Mouse (Mus musculus): ENCODE results near the gene 4933411K16Rik. TPM values are rescaled to one million over a fixed set of nuclear protein-coding genes. Genes with fewer than 3 reads are reported as not detected.

Gene 4933411K16Rik
- polyA plus RNA-seq, 1 experiment, result 0.30 TPM

GRCm38 (mm10) chr19:42009067-42009466, 43.0 kb upstream of the 4933411K16Rik start:
- no peaks in the 10 kb centered on the region for H3K27me3 ChIP-seq (ENCODE audit: control insufficient read depth, insufficient read depth, insufficient read length)
- H3ac ChIP-seq (ENCODE audit: control insufficient read depth, insufficient read length), result no peak overlapping the region
- TF ChIP-seq TCF12 (IDR thresholded peaks at IDR 0.05; ENCODE audit: insufficient read depth, poor library complexity, severe bottlenecking) (no peak), SRF (IDR thresholded peaks at IDR 0.05; ENCODE audit: control insufficient read depth, insufficient read length, low read depth) (no peak), MAX (IDR thresholded peaks at IDR 0.05; ENCODE audit: low read depth) (no peak), USF1 (IDR thresholded peaks at IDR 0.05; ENCODE audit: low read depth) (no peak), E2F4 (IDR thresholded peaks at IDR 0.05; ENCODE audit: insufficient read depth) (no peak), REST (IDR thresholded peaks at IDR 0.05; ENCODE audit: insufficient read depth, insufficient read length) (no peak), MYOG (IDR thresholded peaks at IDR 0.05; ENCODE audit: control insufficient read depth in 1 of 3, insufficient read depth in 1 of 3, insufficient read length in 2 of 3, low read depth in 2 of 3) (no peak), POLR2AphosphoS2 (IDR thresholded peaks at IDR 0.05; ENCODE audit: insufficient read length, low read depth) (no peak), POLR2A (IDR thresholded peaks at IDR 0.05; ENCODE audit: insufficient read length, low read depth) (no peak)
- no peaks in the 10 kb centered on the region for H3K36me3 ChIP-seq (ENCODE audit: control insufficient read depth, insufficient read depth)
- no peak overlapping the region for H3K4me3 ChIP-seq
- peak overlapping the region; percentile 38 for H3K4me2 ChIP-seq (ENCODE audit: low read depth)
- peaks cover 81% of the 10 kb centered on the region for H3K79me2 ChIP-seq (ENCODE audit: control insufficient read depth, insufficient read depth)

- Histone ChIP-seq H3ac (ENCODE audit: control insufficient read depth, insufficient read length) (no peak overlapping the region), H3K27me3 (ENCODE audit: control insufficient read depth, insufficient read depth, insufficient read length) (no peaks in the 10 kb centered on the region), H3K4me3 (no peak overlapping the region), H3K79me2 (ENCODE audit: control insufficient read depth, insufficient read depth) (peaks cover 74% of the 10 kb centered on the region), H3K36me3 (ENCODE audit: control insufficient read depth, insufficient read depth) (no peaks in the 10 kb centered on the region), H3K4me2 (ENCODE audit: low read depth) (peak overlapping the region; percentile 2)
- TF ChIP-seq MAX (IDR thresholded peaks at IDR 0.05; ENCODE audit: low read depth) (no peak), POLR2AphosphoS2 (IDR thresholded peaks at IDR 0.05; ENCODE audit: insufficient read length, low read depth) (no peak), TCF12 (IDR thresholded peaks at IDR 0.05; ENCODE audit: insufficient read depth, poor library complexity, severe bottlenecking) (no peak)
Measured at GRCm38 (mm10) chr19:42010436-42010835, 41.6 kb upstream of the 4933411K16Rik start.

- TF ChIP-seq CEBPB (IDR thresholded peaks at IDR 0.05; ENCODE audit: insufficient read depth, poor library complexity, severe bottlenecking) (no peak), REST (IDR thresholded peaks at IDR 0.05; ENCODE audit: insufficient read depth, insufficient read length) (no peak), TCF3 (IDR thresholded peaks at IDR 0.05; ENCODE audit: insufficient read length, low read depth) (no peak), MYOG (IDR thresholded peaks at IDR 0.05; ENCODE audit: control insufficient read depth in 1 of 3, insufficient read depth in 1 of 3, insufficient read length in 2 of 3, low read depth in 2 of 3) (peak; percentile 48 to 83 (median 57)), MYOD1 (IDR thresholded peaks at IDR 0.05; ENCODE audit: control insufficient read depth in 1 of 3, insufficient read length in 2 of 3, low read depth in 2 of 3) (peak in 2 of 3 experiments; percentile 51 to 81), POLR2AphosphoS2 (IDR thresholded peaks at IDR 0.05; ENCODE audit: insufficient read length, low read depth) (no peak), MAX (IDR thresholded peaks at IDR 0.05; ENCODE audit: low read depth) (no peak), POLR2A (IDR thresholded peaks at IDR 0.05; ENCODE audit: insufficient read length, low read depth) (no peak), TCF12 (IDR thresholded peaks at IDR 0.05; ENCODE audit: insufficient read depth, poor library complexity, severe bottlenecking) (no peak), USF1 (IDR thresholded peaks at IDR 0.05; ENCODE audit: low read depth) (no peak), SRF (IDR thresholded peaks at IDR 0.05; ENCODE audit: control insufficient read depth, insufficient read length, low read depth) (no peak), E2F4 (IDR thresholded peaks at IDR 0.05; ENCODE audit: insufficient read depth) (no peak)
- no peaks in the 10 kb centered on the region for H3K27me3 ChIP-seq (ENCODE audit: control insufficient read depth, insufficient read depth, insufficient read length)
- peaks cover 74% of the 10 kb centered on the region for H3K79me2 ChIP-seq (ENCODE audit: control insufficient read depth, insufficient read depth)
- no peak overlapping the region for H3K4me3 ChIP-seq
- H3K36me3 ChIP-seq (ENCODE audit: control insufficient read depth, insufficient read depth), result no peaks in the 10 kb centered on the region
- peak overlapping the region; percentile 2 for H3K4me2 ChIP-seq (ENCODE audit: low read depth)
- H3ac ChIP-seq (ENCODE audit: control insufficient read depth, insufficient read length), result no peak overlapping the region
Measured at GRCm38 (mm10) chr19:42011123-42011522, 40.9 kb upstream of the 4933411K16Rik start.

- TF ChIP-seq POLR2A (IDR thresholded peaks at IDR 0.05; ENCODE audit: insufficient read length, low read depth) (peak; percentile 17), SRF (IDR thresholded peaks at IDR 0.05; ENCODE audit: control insufficient read depth, insufficient read length, low read depth) (no peak)
- Histone ChIP-seq H3K36me3 (ENCODE audit: control insufficient read depth, insufficient read depth) (no peaks in the 10 kb centered on the region), H3K4me2 (ENCODE audit: low read depth) (peak overlapping the region; percentile 98), H3K27me3 (ENCODE audit: control insufficient read depth, insufficient read depth, insufficient read length) (no peaks in the 10 kb centered on the region), H3K79me2 (ENCODE audit: control insufficient read depth, insufficient read depth) (peaks cover 58% of the 10 kb centered on the region), H3ac (ENCODE audit: control insufficient read depth, insufficient read length) (no peak overlapping the region), H3K4me3 (no peak overlapping the region)
Measured at GRCm38 (mm10) chr19:42014231-42014825, 37.7 kb upstream of the 4933411K16Rik start.

- Histone ChIP-seq H3K27me3 (ENCODE audit: control insufficient read depth, insufficient read depth, insufficient read length) (no peaks in the 10 kb centered on the region), H3K4me2 (ENCODE audit: low read depth) (peak overlapping the region; percentile 98), H3ac (ENCODE audit: control insufficient read depth, insufficient read length) (no peak overlapping the region), H3K36me3 (ENCODE audit: control insufficient read depth, insufficient read depth) (no peaks in the 10 kb centered on the region), H3K79me2 (ENCODE audit: control insufficient read depth, insufficient read depth) (peaks cover 58% of the 10 kb centered on the region), H3K4me3 (no peak overlapping the region)
- TF ChIP-seq TCF12 (IDR thresholded peaks at IDR 0.05; ENCODE audit: insufficient read depth, poor library complexity, severe bottlenecking) (no peak), MYOD1 (IDR thresholded peaks at IDR 0.05; ENCODE audit: control insufficient read depth in 1 of 3, insufficient read length in 2 of 3, low read depth in 2 of 3) (no peak), MAX (IDR thresholded peaks at IDR 0.05; ENCODE audit: low read depth) (no peak), REST (IDR thresholded peaks at IDR 0.05; ENCODE audit: insufficient read depth, insufficient read length) (no peak), MYOG (IDR thresholded peaks at IDR 0.05; ENCODE audit: control insufficient read depth in 1 of 3, insufficient read depth in 1 of 3, insufficient read length in 2 of 3, low read depth in 2 of 3) (no peak), USF1 (IDR thresholded peaks at IDR 0.05; ENCODE audit: low read depth) (no peak), CEBPB (IDR thresholded peaks at IDR 0.05; ENCODE audit: insufficient read depth, poor library complexity, severe bottlenecking) (no peak)
Measured at GRCm38 (mm10) chr19:42015001-42015400, 37.0 kb upstream of the 4933411K16Rik start.

Measured in myocyte (in vitro differentiated cells).